Mouse (Mus musculus) liver, adult 2 months (tissue): ENCODE results near the gene D8Ertd738e. TPM values are rescaled to one million over a fixed set of nuclear protein-coding genes. Genes with fewer than 3 reads are reported as not detected.

Experiments
- DNase-seq: peaks from one replicate; pipeline ENCODE4 v3.0.0-alpha.2; 2011; ENCODE audit warnings: low read depth, low spot score; ENCODE audit errors: extremely low read depth
- H3K27ac ChIP-seq: fragments of 200-500 bp; replicated peaks from 2 replicates; pipeline ENCODE4 v1.5.1; 2012; ENCODE audit warnings: low read depth, mild to moderate bottlenecking, control low read depth, inconsistent platforms, low read length; ENCODE audit not compliant: insufficient read depth
- H3K27me3 ChIP-seq: fragments of 200-500 bp; 2 replicates; pipeline ENCODE4 v1.6.1; 2012; ENCODE audit warnings: mild to moderate bottlenecking, moderate library complexity, low read length, inconsistent platforms; ENCODE audit not compliant: control insufficient read depth, insufficient read depth
- H3K36me3 ChIP-seq: fragments of 200-500 bp; 2 replicates; pipeline ENCODE4 v1.6.1; 2012; ENCODE audit warnings: low read length, inconsistent platforms; ENCODE audit not compliant: control insufficient read depth, insufficient read depth
- H3K4me1 ChIP-seq: fragments of 200-500 bp; 2 replicates; pipeline ENCODE4 v1.6.1; 2011; ENCODE audit warnings: low read length; ENCODE audit not compliant: control insufficient read depth, insufficient read depth
- H3K4me3 ChIP-seq: fragments of 200-500 bp; 2 replicates; pipeline ENCODE4 v1.5.1; 2011; ENCODE audit warnings: low read depth, mild to moderate bottlenecking, control low read depth, low read length, moderate library complexity; ENCODE audit not compliant: insufficient read depth
- H3K79me2 ChIP-seq: fragments of 200-500 bp; 2 replicates; pipeline ENCODE4 v1.6.1; 2012; ENCODE audit warnings: inconsistent platforms, mild to moderate bottlenecking, low read length, moderate library complexity; ENCODE audit not compliant: control insufficient read depth, insufficient read depth
- H3K9ac ChIP-seq: fragments of 200-500 bp; 2 replicates; pipeline ENCODE4 v1.6.1; 2012; ENCODE audit warnings: low read depth, mild to moderate bottlenecking, control low read depth, inconsistent platforms, low read length
- CTCF ChIP-seq: fragments of 200-500 bp; IDR thresholded peaks from 2 replicates; pipeline ENCODE4 v1.5.1; 2011; ENCODE audit warnings: low read depth, low read length, control low read depth
- POLR2A ChIP-seq: fragments of 200-500 bp; IDR thresholded peaks from 2 replicates; pipeline ENCODE4 v1.6.1; 2011; ENCODE audit warnings: low read length, control low read depth; ENCODE audit not compliant: insufficient read depth; ENCODE audit errors: extremely low read depth
- WGBS: fragments of 180-500 bp; shearing (Covaris S2); methylation state at CpG from one replicate; pipeline ENCODE4 v1.1.7; 2018; 5-methylcytosine and 5-hydroxymethylcytosine counted together
- polyA plus RNA-seq: library from polyadenylated mRNA; depleted of rRNA; stranded (reverse); fragments of >200 nt; gene quantifications from 2 replicates; pipeline ENCODE4 v1.2.3, GENCODE M21; 2012
- total RNA-seq: library from RNA; depleted of rRNA; stranded (reverse); fragments of >200 nt; gene quantifications from 2 replicates; pipeline ENCODE4 v1.2.3, GENCODE M21; 2014

Gene D8Ertd738e
- total and polyA plus RNA-seq, 2 experiments: 105 to 115 TPM

DNA sequence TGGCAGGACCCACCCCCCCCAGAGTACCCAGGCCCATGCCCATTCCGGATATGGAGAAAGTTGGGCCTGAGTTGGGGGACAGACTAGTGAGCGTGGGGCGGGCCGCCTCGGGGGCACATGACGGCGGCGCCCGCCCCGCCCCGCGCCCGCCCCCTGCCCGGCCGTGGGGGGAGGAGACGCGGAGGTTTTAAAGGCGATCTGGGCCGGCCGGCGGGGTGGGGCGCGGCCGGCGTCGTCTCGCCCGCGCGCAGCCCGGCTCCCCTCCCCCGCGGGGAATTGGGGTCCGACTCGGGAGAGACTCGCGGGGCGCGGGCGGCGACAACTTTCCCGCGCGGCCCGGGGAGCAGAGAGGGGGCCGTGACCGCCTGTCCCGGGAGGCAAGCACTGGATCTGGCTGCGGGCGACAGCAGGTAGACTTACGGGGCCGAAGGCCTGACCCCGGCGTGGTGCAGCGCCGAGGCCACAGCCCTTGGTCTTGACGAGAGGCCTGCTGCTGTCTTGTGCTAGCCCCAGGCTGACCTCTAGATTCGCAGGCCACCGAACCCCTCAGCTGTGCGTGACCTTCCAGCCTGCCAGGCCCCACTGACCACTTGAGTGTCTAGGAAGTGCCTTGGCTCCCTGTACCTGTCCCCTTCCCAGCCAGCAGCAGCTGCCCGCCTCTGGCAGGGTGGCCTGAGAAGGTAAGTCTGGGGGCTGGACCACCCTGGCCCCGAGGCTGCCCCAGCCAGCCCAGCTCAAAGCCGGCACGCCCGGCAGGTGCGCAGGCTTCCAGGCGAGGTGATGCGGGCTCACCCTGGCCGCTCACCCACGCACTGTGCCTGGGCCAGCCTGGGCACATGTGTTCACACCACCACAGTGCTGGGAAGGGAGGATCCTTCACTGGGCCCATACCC, 48.6 kb downstream of the D8Ertd738e start:
- WGBS: 6% methylated on average over 64 of the region's 70 CpGs
- no peak for DNase-seq
- TF ChIP-seq CTCF: no peak
- TF ChIP-seq POLR2A: peak; percentile 64; the same call in 1 of the 2 replicates
- H3K4me3 ChIP-seq: peak overlapping the region; percentile 76
- peaks cover 8% of the 10 kb centered on the region; the same call in 1 of the 2 replicates for H3K79me2 ChIP-seq
- H3K27ac ChIP-seq: peak overlapping the region; percentile 93
- H3K27me3 ChIP-seq: no peaks in the 10 kb centered on the region
- H3K4me1 ChIP-seq: 0 out of 2 replicates have a peak, but pooled peaks cover 2% of the 10 kb centered on the region
- peak overlapping the region; percentile 95 for H3K9ac ChIP-seq
- H3K36me3 ChIP-seq: no peaks in the 10 kb centered on the region

DNA sequence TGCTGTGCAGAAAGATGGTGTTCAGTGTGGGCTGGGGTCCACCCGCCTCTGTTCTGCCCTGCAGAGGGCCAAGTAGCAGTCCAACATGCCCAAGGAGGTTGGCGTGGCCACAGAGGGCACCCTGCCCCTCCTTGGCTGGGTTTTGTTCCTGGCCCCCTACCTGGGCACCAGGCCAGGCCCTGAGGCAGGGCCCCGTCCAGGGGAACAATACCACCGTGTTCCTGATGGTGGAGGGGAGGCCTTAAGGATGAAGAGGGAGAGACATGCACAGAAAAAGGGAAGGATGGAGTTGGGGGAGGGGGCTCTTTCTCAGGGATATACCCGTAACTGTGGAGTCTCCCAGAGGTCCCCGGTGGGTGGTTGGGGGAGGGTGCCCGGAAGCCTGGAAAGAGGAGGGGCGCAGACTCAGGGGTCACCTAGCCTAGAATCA, 49.4 kb downstream of the D8Ertd738e start:
- Histone ChIP-seq H3K36me3 (no peaks in the 10 kb centered on the region), H3K4me3 (peak overlapping the region; percentile 9; the same call in 1 of the 2 replicates), H3K27ac (peak overlapping the region; percentile 23; the same call in 1 of the 2 replicates), H3K79me2 (peaks cover 8% of the 10 kb centered on the region; the same call in 1 of the 2 replicates), H3K4me1 (0 out of 2 replicates have a peak, but pooled peaks cover 2% of the 10 kb centered on the region), H3K9ac (0 out of 2 replicates have a peak overlapping the region, but pooled peaks have one; percentile 12), H3K27me3 (no peaks in the 10 kb centered on the region)
- TF ChIP-seq POLR2A (no peak), CTCF (no peak)
- WGBS: 59% methylated on average over 8 of the region's 8 CpGs
- DNase-seq: no peak

DNA sequence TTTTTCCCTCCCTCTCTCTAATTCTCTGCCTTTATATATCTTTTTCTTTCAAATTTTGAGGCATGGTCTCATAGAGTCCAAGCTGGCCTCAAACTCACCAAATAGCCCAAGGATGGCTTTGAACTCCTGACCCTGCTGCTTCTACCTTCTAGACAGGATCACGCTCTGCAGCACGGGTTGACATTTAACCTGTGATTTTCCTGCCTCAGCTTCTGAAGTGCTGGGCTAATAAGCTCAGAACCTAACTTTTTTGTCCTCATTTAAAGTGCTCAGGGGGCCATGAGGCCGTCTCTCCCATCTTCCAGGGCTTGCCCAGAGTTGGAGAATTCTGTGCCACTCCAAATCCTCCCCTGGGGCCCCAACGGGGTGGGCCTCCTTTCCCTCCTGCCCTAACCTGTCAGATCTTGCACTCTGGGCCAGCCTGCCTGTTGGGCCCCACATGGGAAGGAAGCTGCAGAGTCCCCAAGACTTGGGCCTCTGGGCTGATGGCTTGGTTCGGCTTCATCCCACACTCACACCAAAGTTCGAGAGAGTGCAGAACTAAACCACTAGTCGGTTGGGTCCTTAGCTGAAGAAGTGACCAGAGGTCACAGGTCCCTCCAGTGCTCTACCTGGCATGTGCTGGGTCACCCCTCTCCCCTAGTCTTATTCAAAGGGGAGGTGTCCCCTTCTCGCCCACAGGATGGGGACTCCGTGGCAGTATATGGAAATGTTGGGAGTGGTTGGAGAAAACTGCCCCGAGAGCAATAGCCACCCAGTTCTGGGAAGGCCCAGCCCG, 50.0 kb downstream of the D8Ertd738e start:
- Histone ChIP-seq H3K9ac (no peak overlapping the region), H3K4me3 (no peak overlapping the region), H3K79me2 (peaks cover 8% of the 10 kb centered on the region; the same call in 1 of the 2 replicates), H3K36me3 (no peaks in the 10 kb centered on the region), H3K27ac (no peak overlapping the region), H3K4me1 (0 out of 2 replicates have a peak, but pooled peaks cover 2% of the 10 kb centered on the region), H3K27me3 (no peaks in the 10 kb centered on the region)
- DNase-seq: no peak
- 70% methylated on average over 11 of the region's 11 CpGs for WGBS
- TF ChIP-seq CTCF: no peak

DNA sequence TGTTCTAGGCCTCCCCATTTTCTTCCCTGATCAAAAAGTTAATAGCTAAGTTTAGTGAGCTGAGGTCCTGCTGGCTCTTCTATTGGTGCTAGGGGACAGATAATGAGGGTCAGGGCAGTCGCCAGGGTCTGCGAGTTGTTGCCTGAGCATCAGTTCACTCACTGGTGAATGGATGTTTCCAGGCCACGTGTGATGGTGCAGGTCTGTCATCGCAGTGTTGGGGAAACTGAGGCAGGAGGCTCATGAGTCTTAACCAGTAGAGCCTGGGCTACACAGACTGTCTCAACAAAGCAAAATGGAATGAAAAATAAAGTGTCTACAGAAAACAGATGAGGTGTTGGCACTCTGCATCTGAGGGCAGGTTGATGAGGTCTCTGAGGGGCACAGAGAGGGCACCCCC, 50.6 kb downstream of the D8Ertd738e start:
- Histone ChIP-seq H3K4me1 (0 out of 2 replicates have a peak, but pooled peaks cover 2% of the 10 kb centered on the region), H3K4me3 (no peak overlapping the region), H3K27ac (no peak overlapping the region), H3K9ac (no peak overlapping the region), H3K79me2 (peaks cover 8% of the 10 kb centered on the region; the same call in 1 of the 2 replicates), H3K36me3 (no peaks in the 10 kb centered on the region), H3K27me3 (no peaks in the 10 kb centered on the region)
- DNase-seq: no peak
- WGBS: 39% methylated on average over 4 of the region's 4 CpGs
- TF ChIP-seq CTCF (no peak), POLR2A (no peak)

DNA sequence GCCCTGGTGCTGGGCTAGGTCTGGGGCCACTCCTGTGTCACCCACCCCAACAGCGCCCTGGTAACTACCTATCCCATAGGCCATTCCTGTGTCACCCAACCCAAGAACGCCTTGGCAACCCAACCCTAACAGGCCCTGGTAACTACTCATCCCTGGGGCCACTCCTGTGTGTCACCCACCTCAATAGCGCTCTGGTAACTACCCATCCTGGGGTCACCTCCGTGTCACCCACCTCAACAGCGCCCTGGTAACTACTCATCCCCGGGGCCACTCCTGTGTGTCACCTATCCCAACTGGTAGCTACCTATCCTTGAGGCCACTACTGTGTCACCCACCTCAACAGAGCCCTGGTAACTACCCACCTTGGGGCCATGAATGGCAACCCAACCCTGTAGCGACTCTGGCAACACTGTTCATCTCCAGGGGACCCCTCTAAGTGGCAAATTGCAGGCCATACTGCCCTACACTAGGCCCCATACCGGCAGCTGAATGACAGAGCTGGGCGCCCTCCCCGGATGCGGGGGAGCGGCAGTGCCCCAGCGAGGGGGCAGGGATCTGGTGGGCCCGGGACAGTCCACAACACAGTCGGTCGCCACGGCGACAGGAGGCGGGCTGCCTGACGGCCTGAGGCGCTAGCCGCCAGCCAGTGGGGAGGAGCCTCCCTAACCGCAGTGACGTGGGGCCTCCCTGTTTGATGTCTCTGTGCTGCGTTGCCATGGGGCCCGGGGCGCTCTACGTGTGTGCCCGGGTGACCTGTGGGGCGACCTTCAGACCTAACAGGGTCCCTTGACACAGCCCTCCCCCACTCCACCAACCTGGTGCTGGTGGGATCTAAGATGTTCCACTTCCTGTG, 51.4 kb downstream of the D8Ertd738e start:
- H3K4me1 ChIP-seq: 0 out of 2 replicates have a peak, but pooled peaks cover 2% of the 10 kb centered on the region
- no peak for DNase-seq
- 10% methylated on average over 30 of the region's 30 CpGs for WGBS
- H3K4me3 ChIP-seq: peak overlapping the region; percentile 50
- H3K27ac ChIP-seq: peak overlapping the region; percentile 73
- H3K79me2 ChIP-seq: peaks cover 8% of the 10 kb centered on the region; the same call in 1 of the 2 replicates
- H3K27me3 ChIP-seq: no peaks in the 10 kb centered on the region
- no peak for TF ChIP-seq CTCF
- peak overlapping the region; percentile 45 for H3K9ac ChIP-seq
- H3K36me3 ChIP-seq: no peaks in the 10 kb centered on the region
